Mouse (Mus musculus): ENCODE data around the gene Fkbp15.

The Fkbp15 gene

DNA sequence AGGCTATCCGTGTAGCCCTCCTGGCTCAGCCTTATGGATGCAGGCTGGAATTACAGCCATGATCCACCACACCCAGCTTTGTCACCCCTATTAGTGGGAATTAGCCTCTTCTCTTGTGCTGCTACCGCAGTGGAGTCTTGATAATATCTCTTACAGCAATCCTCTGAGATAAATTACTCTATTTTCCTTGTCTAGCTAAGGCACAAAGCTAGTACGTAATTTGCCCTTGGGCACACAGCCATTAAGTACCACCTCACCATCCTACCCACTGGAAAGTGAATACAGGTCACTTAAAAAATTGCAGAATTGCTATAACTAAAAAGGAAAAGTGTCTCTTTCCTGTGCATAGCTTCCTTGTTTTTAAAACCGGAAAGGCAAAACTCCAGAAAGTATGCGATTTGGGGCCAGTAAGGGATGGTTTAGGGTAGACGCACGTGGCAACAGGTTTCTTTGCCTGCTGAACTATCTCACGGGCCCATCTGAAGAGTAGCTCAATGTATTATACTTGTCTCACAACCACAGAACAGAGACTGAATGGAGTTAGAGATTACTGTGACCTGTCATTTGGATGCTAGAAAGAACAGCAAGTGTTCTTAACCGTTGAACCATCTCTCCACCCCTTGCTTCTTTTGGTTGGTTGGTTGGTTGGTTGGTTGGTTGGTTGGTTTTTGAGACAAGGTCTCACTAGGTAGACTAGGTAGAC lies 12.6 kb upstream of the Fkbp15 start:
- DNase-seq (ENCODE audit: extremely low spot score, low read depth, low spot score), result no peak

DNA sequence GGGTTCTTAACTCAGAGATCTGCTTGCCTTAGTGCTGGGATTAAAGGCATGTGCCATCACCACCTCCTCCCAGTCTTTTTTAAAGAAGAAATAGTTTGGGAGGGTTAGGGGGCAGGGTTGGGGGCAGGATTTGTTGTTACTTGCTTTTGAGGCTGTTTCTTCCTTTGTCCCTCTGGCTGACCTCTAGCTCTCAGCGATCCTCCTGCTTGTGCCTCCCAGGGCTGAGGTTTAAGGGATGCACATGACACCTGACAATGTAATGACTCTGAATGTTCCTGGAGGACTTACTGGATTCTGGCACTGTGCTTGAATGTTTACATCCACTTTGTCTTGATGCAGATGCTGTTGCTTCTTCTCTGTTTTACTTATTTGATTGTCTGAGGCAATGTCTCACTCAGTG lies 12.1 kb upstream of the Fkbp15 start:
- no peak for DNase-seq (ENCODE audit: extremely low spot score, low read depth, low spot score)

DNA sequence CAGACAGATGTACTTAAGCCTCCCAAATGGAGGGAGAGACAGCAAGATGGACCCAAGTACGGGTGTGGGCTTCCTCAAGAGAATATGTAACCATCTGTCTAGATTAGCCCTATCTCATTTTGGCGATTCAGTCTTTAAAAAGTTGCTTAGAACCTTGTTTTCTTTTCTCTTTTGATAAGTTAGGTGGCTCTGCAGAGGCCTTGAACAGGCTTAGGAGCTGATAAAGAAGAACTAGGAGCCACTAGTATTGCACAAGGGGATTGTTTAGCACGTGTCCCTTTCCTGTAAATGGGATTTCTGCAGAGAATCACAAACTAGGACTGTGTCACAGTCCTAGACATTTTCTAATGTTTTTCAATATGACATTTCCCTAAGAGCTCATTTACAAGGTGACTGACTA lies 8.7 kb upstream of the Fkbp15 start:
- DNase-seq (ENCODE audit: extremely low spot score, low read depth, low spot score), result no peak

DNA sequence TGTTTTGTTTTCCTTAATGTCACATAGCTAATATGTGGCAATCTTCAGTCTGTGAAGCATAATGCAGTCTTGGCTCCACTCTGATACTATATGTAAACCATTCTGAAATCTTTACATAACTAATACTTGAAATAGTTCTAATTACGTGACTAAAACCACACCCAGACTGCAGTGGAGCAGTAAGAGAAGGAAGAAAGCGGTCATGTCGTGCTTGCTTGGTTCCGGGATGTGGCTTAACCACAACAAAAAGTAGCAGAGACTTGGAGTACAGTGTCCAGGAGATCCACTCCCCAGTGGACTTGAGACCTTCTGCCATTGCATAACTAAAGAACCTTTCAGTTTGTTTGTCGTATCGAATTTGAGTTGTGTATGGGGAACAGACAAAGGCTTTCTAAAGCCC lies 7.2 kb upstream of the Fkbp15 start:
- DNase-seq (ENCODE audit: extremely low spot score, low read depth, low spot score), result no peak

- DNase-seq (ENCODE audit: extremely low spot score, low read depth, low spot score), result no peak
These were observed 5.9 kb upstream of the Fkbp15 start for GRCm38 (mm10) chr4:62366291-62366690.

- DNase-seq (ENCODE audit: extremely low spot score, low read depth, low spot score), result no peak
These were observed 4.0 kb upstream of the Fkbp15 start for GRCm38 (mm10) chr4:62364299-62364698.

- no peak for DNase-seq (ENCODE audit: extremely low spot score, low read depth, low spot score)
These were observed 2.1 kb upstream of the Fkbp15 start for GRCm38 (mm10) chr4:62362437-62362836.

GRCm38 (mm10) chr4:62361997-62362396 lies 1.6 kb upstream of the Fkbp15 start:
- no peak for DNase-seq (ENCODE audit: extremely low spot score, low read depth, low spot score)

GRCm38 (mm10) chr4:62361571-62361970 lies 1.2 kb upstream of the Fkbp15 start:
- no peak for DNase-seq (ENCODE audit: extremely low spot score, low read depth, low spot score)

- no peak for DNase-seq (ENCODE audit: extremely low spot score, low read depth, low spot score)
These were observed 582 bp upstream of the Fkbp15 start for GRCm38 (mm10) chr4:62360805-62361455.

GRCm38 (mm10) chr4:62359256-62359775 lies 1.0 kb downstream of the Fkbp15 start:
- no peak for DNase-seq (ENCODE audit: extremely low spot score, low read depth, low spot score)

DNA sequence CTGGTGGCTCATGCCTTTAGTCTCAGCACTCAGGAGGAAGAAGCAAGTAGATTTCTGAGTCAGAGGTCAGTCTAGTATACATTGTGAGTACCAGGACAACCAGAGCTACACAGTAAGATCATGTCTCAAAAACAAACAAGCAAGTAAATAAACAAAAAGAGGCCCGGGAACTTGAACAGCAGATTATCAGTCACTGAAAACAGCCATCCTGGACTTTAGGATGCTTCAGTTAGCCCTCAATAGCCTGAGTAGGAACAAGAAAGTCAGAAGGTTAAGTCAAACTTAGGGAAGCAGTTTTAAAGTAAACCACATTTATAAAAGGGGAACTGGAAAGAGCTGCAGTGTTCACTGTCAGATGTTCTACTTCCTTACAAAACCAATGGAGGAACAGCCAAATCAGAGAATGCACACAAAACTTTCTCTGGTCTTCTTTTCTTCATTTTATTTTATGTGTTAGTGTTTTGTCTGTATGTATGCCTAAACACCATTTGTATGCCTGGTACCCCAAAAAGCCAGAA lies 2.7 kb downstream of the Fkbp15 start:
- DNase-seq (ENCODE audit: extremely low spot score, low read depth, low spot score), result no peak

DNA sequence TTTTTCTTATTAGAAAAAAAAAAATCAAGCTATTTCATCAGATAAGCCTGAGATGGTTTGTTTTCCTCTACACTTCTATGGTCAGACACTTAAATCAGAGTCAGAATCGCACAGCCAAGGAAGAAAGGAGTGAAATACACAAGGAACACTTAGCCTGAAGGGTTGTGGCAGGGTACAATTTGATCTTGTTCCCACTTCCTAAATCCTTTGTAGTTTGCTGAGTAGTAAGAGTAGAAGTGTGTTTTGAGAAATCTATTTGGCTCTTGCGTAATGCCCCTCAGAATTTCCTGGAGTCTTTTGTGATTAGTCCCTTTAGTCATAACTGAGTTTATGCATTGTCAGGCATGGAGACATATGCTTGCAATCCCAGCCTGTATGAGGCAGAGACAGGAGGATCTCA lies 11.0 kb downstream of the Fkbp15 start:
- DNase-seq (ENCODE audit: extremely low spot score, low read depth, low spot score), result no peak

DNA sequence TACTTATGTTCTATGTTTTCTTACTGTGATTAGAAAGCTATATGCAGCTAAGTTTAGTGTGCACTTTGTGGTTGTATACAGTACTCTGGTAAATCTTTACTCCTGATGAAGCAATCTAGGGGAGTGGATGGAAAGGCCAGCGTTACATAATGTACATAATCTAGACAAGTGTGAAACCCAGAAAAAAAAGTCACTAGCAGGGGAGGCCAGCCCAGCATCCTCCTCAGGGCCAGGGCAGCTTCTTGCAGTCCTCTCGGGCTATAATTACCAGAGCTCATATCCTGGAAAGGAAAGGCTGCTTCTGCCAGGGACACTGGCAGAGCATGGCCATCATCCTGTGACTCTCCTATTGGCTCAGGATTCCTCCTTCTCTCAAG lies 12.0 kb downstream of the Fkbp15 start:
- DNase-seq (ENCODE audit: extremely low spot score, low read depth, low spot score), result no peak

- no peak for DNase-seq (ENCODE audit: extremely low spot score, low read depth, low spot score)
These were observed 12.6 kb downstream of the Fkbp15 start for GRCm38 (mm10) chr4:62347605-62348328.

DNA sequence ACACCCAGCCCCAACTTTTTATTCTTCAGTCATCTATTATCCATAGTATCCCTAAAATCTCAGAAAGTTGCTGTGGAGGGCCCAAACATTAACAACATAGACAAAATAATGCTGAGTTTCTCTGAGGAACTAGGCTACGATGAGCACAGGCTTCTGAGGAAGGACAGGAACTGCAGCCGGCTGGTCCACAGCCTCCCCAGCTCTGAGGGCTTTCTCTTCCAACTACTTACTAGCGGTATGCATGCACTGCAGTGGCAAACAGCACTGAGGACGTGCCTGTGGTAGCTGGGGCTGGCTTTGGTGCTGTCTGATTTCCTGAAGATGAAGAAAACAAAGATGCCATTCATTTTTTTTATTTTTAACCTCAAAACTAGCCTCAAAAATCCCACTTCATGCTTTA lies 14.5 kb downstream of the Fkbp15 start:
- DNase-seq (ENCODE audit: extremely low spot score, low read depth, low spot score), result no peak

DNA sequence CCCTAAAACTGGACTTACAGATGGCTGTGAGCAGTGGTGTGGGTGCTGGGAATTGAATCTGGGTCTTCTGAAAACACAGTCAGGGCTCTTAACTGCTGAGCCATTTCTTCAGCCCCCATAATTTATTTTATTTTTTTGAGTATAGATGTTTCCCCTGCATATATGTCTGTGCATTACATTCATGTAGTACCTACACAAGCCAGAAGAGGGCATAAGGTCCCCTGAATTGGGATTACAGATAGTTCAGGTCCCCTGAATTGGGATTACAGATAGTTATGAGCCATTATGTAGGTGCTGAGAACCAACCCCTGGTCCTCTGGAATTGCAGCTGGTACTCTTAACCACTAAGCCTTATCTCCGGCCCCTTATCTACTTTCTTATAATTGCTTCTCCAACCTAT lies 16.3 kb downstream of the Fkbp15 start:
- DNase-seq (ENCODE audit: extremely low spot score, low read depth, low spot score), result no peak

DNA sequence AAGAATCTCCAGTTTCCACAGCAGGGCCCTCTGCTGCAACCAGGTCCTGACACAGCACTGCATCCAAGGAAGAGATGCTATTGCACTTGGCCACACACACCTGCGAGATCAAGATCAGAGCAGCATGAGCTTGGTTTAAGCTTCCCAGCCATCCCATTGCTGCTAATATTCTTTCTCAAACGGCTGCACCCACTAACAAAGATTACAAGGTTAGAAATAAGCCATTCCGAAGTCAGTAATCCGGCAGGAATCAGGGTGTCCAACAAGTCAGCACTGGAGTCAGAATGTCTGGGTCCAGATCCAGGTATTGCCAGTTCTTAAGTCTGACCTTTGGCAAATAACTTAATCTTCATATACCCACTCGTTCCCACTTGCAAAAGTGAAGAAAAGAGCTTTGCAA lies 21.8 kb downstream of the Fkbp15 start:
- no peak for DNase-seq (ENCODE audit: extremely low spot score, low read depth, low spot score)

- no peak for DNase-seq (ENCODE audit: extremely low spot score, low read depth, low spot score)
These were observed 28.4 kb downstream of the Fkbp15 start for GRCm38 (mm10) chr4:62331977-62332376.

GRCm38 (mm10) chr4:62328941-62329660 lies 31.2 kb downstream of the Fkbp15 start:
- no peak for DNase-seq (ENCODE audit: extremely low spot score, low read depth, low spot score)

DNA sequence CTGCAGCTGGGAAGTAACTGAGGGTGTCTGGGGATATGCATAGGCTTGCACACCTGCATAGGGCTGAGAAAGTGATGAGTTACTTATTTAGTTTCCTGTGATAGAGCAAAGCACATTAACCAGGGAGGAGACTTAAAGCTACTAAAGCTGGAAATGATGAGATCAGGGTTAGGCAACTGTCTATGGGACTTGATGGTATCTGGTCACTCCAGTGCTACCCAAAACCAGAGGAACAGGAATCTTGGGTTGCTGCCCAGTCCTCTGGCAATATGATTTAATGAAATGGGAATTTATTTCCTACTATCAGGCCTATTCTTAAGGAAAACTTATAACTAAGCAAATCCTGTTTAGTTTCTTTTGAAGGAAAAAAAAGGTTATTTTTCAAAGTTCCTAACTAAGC lies 34.2 kb downstream of the Fkbp15 start:
- DNase-seq (ENCODE audit: extremely low spot score, low read depth, low spot score), result no peak

All from hindlimb bud, embryonic 11.5 days (tissue).